Mouse (Mus musculus): ENCODE results near the gene Lmntd1.
A peak's percentile ranks its signal among the peaks of the same experiment; 100 is the strongest.

GRCm38 (mm10) chr6:145508828-145509227 lies 105.3 kb downstream of the Lmntd1 start:
- TF ChIP-seq POLR2A (IDR thresholded peaks at IDR 0.05; ENCODE audit: low read depth, low read length) = no peak
- no peak for TF ChIP-seq TBP (conservative IDR thresholded peaks at IDR 0.05; ENCODE audit: low read depth, low read length)
- no peak for TF ChIP-seq POLR2AphosphoS2 (IDR thresholded peaks at IDR 0.05; ENCODE audit: low read depth, low read length)
- TF ChIP-seq EP300 (IDR thresholded peaks at IDR 0.05; ENCODE audit: low read length) = peak; percentile 86
- TF ChIP-seq E2F4 (IDR thresholded peaks at IDR 0.05; ENCODE audit: insufficient replicate concordance, low read depth, low read length) = no peak
- no peak for TF ChIP-seq CHD2 (IDR thresholded peaks at IDR 0.05; ENCODE audit: low read length)
- TF ChIP-seq RAD21 (IDR thresholded peaks at IDR 0.05; ENCODE audit: low read depth, low read length) = peak; percentile 60
- TF ChIP-seq NELFE (IDR thresholded peaks at IDR 0.05; ENCODE audit: low read depth, low read length) = no peak
- TF ChIP-seq BHLHE40 (IDR thresholded peaks at IDR 0.05; ENCODE audit: low read depth, low read length) = 0 out of 2 replicates have a peak, but pooled peaks have one; percentile 15

Measured in CH12.LX (cell line).